Mouse (Mus musculus): ENCODE measurements around the gene Vars.

DNA sequence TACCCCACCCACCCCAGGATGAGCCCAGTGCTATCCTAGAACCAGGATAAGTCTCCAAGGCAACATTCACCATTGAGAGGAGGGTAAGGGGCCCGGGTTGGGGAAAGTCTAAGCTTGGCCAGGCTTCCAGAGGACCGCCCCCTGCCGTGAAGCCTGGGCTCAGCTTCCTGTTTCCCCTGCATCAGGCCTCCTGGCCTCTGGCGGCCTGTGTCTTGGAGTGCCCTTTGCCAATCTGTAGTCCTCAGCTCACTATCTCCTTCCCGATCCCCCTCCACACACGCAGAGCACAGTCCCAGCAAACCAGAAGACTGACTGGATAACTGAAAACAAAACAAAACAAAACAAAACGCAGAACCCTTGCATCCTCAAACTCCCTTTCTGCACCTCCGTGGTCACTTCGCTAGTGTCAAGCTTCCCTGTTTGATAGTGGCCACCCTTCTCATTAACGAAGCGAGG is 48.8 kb downstream of the Vars start, which contains the start of gene Clic1:
- TF ChIP-seq MAX (IDR thresholded peaks at IDR 0.05; ENCODE audit: low read depth) (no peak), POLR2AphosphoS2 (IDR thresholded peaks at IDR 0.05; ENCODE audit: insufficient read length, low read depth) (peak; percentile 45), MYOG (IDR thresholded peaks at IDR 0.05; ENCODE audit: control insufficient read depth in 1 of 3, insufficient read depth in 1 of 3, insufficient read length in 2 of 3, low read depth in 2 of 3) (no peak), POLR2A (IDR thresholded peaks at IDR 0.05; ENCODE audit: insufficient read length, low read depth) (peak; percentile 47), TCF12 (IDR thresholded peaks at IDR 0.05; ENCODE audit: insufficient read depth, poor library complexity, severe bottlenecking) (no peak), REST (IDR thresholded peaks at IDR 0.05; ENCODE audit: insufficient read depth, insufficient read length) (no peak), E2F4 (IDR thresholded peaks at IDR 0.05; ENCODE audit: insufficient read depth) (no peak), CEBPB (IDR thresholded peaks at IDR 0.05; ENCODE audit: insufficient read depth, poor library complexity, severe bottlenecking) (no peak), USF1 (IDR thresholded peaks at IDR 0.05; ENCODE audit: low read depth) (no peak)

All from myocyte (in vitro differentiated cells).